Mouse (Mus musculus): ENCODE data around the gene Ugt1a7c. TPM values are rescaled to one million over a fixed set of nuclear protein-coding genes. Genes with fewer than 3 reads are reported as not detected.

The Ugt1a7c gene
- polyA plus RNA-seq, 1 experiment from 2014 or later = 0.70 TPM

DNA sequence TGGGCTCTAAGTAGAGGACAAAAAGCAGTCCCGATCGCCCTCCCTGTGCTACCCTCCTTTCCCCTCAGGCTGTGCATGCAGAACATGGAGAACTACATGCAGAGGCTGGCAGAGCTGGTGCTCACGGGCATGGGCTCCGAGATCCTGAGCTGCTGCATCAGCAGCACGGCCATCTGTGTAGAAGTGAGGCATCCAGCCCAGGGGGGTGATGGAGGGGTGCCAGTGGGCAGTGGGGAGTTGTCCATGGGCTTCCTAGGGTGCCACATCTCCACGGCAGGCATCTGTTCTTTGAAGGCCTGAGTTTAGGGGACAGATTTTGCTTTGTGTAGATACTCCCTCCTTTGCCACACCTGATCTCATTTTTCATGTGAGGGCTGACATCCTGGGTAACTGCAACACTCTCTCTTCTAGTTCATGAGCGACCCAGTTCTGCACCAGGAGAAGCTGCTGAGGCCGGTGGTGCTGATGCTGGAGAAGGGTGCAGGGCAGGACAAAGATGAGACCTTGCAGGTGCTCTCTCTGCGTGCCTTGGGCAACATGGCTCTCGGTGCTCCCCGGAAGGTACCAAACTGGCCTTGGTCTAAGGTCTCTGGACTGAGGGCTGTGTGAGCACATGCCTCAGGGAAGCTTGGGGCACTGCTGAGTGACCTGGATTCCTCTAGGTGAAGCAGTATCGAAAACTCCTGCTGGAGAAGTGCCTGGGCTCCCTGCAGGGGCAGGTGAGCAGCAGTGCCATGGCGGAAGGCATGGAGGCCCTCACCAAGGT lies 161.3 kb downstream of the Ugt1a7c start:
- no peaks in the 10 kb centered on the region for H3K27me3 ChIP-seq
- H3K36me3 ChIP-seq (replicated peaks) = peaks cover 21% of the 10 kb centered on the region
- no peak overlapping the region for H3K9ac ChIP-seq
- WGBS = 82% methylated on average over 13 of the region's 13 CpGs
- H3K9me3 ChIP-seq = peaks cover 82% of the 10 kb centered on the region
- ATAC-seq (ENCODE audit: low FRiP score) = no peak
- no peak overlapping the region for H3K4me3 ChIP-seq (replicated peaks)
- no peaks in the 10 kb centered on the region for H3K4me1 ChIP-seq
- no peak overlapping the region for H3K4me2 ChIP-seq
- no peak overlapping the region for H3K27ac ChIP-seq

DNA sequence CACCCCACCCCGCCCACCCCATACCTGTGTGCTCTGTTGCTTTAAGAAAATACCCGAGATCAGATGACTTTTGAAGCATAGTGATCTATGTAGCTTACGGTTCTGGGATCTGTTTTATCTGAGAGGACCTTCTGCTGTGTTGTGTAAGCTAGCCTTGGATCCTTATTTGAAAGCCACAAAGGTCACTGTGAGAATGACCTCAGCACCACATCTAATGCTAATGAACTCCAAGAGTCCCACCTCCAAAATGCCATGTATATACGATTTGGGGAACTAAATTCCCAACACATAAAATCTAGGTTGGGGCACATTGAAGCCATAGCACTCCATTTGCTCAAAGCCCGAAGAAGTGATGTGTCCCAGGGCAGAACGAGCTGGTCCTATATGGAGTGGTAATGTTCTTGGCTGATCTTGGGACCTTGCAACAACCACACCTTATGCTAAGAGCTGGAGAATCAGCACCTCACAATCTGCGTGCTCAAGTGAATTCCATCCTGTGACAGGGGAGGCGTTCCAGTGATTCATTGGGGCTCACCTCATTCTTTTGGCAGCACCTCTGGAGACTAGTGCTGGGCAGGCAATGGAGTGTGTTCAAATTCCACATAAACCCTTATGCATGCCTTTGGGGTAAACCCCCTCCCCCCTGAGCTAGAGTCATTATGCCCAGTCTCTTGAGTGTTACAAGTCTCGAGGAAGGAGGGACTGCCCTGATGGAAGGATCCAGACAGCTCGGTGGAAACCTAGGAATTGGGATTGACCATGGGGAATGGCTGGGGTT lies 162.2 kb downstream of the Ugt1a7c start:
- no peak overlapping the region for H3K4me2 ChIP-seq
- no peaks in the 10 kb centered on the region for H3K27me3 ChIP-seq
- H3K4me3 ChIP-seq (replicated peaks) = no peak overlapping the region
- H3K9ac ChIP-seq = no peak overlapping the region
- H3K27ac ChIP-seq = no peak overlapping the region
- peaks cover 81% of the 10 kb centered on the region for H3K9me3 ChIP-seq
- no peak for ATAC-seq (ENCODE audit: low FRiP score)
- H3K36me3 ChIP-seq (replicated peaks) = peaks cover 30% of the 10 kb centered on the region
- WGBS = 79% methylated on average over 10 of the region's 10 CpGs
- H3K4me1 ChIP-seq = no peaks in the 10 kb centered on the region

DNA sequence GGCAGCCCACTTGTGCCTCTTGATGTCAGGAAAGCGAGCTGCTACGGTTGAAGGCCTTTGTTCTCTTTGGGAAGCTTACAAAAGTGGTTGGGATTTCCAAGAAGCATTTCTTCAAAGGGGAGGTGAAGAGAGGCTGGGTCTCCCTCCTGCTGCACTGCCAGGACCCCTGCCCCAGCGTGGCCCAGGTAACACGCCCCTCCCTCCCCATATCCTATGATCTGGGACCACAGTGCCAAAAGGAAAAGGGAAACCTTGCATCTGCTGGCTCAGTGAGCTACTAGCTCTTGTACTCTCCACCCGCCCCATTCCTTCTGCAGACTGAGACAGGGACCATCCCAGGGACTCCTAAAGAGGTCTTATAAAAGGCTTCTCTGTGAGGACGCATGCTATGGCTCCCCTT lies 162.8 kb downstream of the Ugt1a7c start:
- H3K4me1 ChIP-seq = no peaks in the 10 kb centered on the region
- peaks cover 75% of the 10 kb centered on the region for H3K9me3 ChIP-seq
- peaks cover 36% of the 10 kb centered on the region for H3K36me3 ChIP-seq (replicated peaks)
- ATAC-seq (ENCODE audit: low FRiP score) = no peak
- H3K27ac ChIP-seq = no peak overlapping the region
- no peak overlapping the region for H3K4me3 ChIP-seq (replicated peaks)
- no peak overlapping the region for H3K4me2 ChIP-seq
- no peak overlapping the region for H3K9ac ChIP-seq
- H3K27me3 ChIP-seq = no peaks in the 10 kb centered on the region
- WGBS = 79% methylated on average over 6 of the region's 6 CpGs

DNA sequence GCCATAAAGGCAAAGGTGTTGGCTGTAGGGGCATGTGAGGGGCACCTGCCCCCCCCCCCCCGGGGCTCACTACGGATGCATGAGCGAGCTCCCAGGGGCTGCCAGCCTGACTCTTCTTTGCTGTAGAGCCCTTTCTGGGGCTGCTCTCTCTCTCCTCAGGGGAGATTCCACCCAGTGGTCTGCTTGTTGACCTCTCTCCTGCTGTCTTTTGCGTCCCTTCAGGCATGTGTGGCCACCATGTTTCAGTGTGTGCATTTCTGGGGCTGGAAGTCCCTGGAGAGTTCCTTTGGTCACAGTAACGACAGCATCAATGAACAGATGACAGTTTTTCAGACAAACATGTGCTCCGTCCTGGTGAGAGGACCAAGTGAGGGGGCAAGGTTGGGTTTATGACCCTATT lies 163.5 kb downstream of the Ugt1a7c start:
- H3K27me3 ChIP-seq = no peaks in the 10 kb centered on the region
- no peak for ATAC-seq (ENCODE audit: low FRiP score)
- WGBS = 69% methylated on average over 6 of the region's 6 CpGs

DNA sequence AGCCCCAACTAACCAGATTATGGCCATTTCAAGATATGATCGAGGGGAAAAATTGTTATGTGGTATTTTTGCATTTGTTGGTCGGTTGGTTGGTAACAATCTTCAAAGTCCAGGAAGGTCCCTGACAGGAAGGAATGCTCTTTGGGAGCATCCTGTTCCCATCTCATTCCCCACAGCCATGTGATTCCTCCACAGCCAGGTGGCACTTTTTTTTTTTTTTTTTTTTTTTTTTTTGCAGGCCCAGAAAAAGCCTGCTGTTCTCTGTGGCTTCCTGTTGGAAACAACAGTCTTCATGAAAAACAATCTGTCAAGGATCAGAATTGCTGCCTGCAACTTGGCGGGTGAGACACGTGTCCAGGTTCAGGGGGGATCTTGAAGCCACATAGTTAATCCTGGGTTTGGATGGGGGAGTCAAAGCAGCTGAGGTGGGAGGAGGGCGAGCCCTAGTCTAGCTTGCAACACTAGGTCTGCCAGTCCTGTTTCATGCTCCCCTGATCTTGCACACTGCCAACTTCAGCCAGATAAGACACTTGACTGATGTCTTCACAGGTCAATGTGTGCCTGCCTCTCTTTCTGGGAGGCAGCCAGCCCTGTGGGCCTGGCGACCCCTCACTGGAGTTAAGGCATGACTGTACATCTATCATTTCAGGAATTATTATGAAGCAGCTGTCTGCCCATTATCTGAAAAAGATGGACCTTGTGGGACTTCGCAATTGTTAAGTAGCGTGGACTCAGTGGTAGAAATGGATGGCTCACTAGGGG lies 164.2 kb downstream of the Ugt1a7c start:
- no peak overlapping the region for H3K4me3 ChIP-seq (replicated peaks)
- H3K9ac ChIP-seq = no peak overlapping the region
- H3K27ac ChIP-seq = no peak overlapping the region
- ATAC-seq (ENCODE audit: low FRiP score) = peak; percentile 6; the same call in 1 of the 2 replicates
- H3K9me3 ChIP-seq = peaks cover 62% of the 10 kb centered on the region
- H3K4me1 ChIP-seq = no peaks in the 10 kb centered on the region
- no peaks in the 10 kb centered on the region for H3K27me3 ChIP-seq
- peaks cover 50% of the 10 kb centered on the region for H3K36me3 ChIP-seq (replicated peaks)
- no peak overlapping the region for H3K4me2 ChIP-seq
- WGBS = 81% methylated on average over 8 of the region's 8 CpGs

More for the DNA sequence above, 163.5 kb downstream of the Ugt1a7c start:
- Histone ChIP-seq H3K9ac (no peak overlapping the region), H3K36me3 (replicated peaks) (peaks cover 43% of the 10 kb centered on the region), H3K9me3 (peaks cover 68% of the 10 kb centered on the region), H3K4me3 (replicated peaks) (no peak overlapping the region), H3K4me1 (no peaks in the 10 kb centered on the region), H3K27ac (no peak overlapping the region), H3K4me2 (no peak overlapping the region)

DNA sequence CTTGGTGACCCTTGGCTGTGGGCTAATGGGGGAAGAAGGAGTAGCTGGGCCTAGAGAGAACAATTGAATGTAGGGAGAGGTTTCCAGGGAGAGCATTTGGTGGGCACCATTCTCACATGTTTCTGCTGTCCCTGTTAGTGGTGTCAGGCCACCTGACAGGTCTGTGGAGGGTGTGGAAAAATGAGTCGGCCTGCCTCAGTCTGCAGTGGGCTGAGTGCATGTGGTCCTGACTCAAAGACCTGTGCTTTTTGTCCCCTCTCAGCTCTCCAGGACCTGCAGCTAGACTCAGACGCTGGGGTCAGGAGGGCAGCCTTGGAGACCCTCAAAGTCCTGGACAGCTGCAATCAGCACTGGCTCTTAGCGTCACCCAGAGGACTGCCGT lies 164.8 kb downstream of the Ugt1a7c start:
- Histone ChIP-seq H3K36me3 (replicated peaks) (peaks cover 55% of the 10 kb centered on the region), H3K4me1 (no peaks in the 10 kb centered on the region), H3K9ac (no peak overlapping the region), H3K9me3 (peaks cover 56% of the 10 kb centered on the region), H3K4me3 (replicated peaks) (no peak overlapping the region), H3K27ac (no peak overlapping the region), H3K27me3 (no peaks in the 10 kb centered on the region), H3K4me2 (no peak overlapping the region)
- 79% methylated on average over 4 of the region's 4 CpGs for WGBS
- peak; percentile 15 for ATAC-seq (ENCODE audit: low FRiP score)

DNA sequence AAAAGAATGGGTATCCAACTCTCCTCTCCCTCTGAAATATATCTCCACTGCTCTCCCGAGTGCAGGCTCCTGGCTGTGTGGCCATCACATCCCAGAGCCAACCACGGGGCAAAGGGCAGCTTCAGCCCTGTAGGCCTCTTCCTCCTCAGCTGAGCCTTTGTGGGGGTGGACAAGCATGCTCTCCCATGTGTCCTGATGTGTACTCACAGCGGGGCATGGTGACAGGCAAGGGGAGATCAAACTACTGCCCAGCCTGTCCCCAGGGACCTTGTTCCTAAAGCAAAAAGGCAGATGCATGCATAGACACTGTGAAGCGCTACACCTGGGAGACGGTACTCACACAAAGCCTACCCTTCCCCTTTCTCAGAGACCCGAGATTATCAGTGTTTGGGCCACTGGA lies 165.3 kb downstream of the Ugt1a7c start:
- H3K27me3 ChIP-seq = no peaks in the 10 kb centered on the region
- WGBS = 84% methylated on average over 6 of the region's 6 CpGs
- H3K4me2 ChIP-seq = no peak overlapping the region
- peak; percentile 5; the same call in 1 of the 2 replicates for ATAC-seq (ENCODE audit: low FRiP score)
- no peak overlapping the region for H3K4me3 ChIP-seq (replicated peaks)
- no peaks in the 10 kb centered on the region for H3K4me1 ChIP-seq
- H3K9me3 ChIP-seq = peaks cover 55% of the 10 kb centered on the region
- H3K36me3 ChIP-seq (replicated peaks) = peaks cover 60% of the 10 kb centered on the region
- H3K9ac ChIP-seq = no peak overlapping the region
- H3K27ac ChIP-seq = no peak overlapping the region

DNA sequence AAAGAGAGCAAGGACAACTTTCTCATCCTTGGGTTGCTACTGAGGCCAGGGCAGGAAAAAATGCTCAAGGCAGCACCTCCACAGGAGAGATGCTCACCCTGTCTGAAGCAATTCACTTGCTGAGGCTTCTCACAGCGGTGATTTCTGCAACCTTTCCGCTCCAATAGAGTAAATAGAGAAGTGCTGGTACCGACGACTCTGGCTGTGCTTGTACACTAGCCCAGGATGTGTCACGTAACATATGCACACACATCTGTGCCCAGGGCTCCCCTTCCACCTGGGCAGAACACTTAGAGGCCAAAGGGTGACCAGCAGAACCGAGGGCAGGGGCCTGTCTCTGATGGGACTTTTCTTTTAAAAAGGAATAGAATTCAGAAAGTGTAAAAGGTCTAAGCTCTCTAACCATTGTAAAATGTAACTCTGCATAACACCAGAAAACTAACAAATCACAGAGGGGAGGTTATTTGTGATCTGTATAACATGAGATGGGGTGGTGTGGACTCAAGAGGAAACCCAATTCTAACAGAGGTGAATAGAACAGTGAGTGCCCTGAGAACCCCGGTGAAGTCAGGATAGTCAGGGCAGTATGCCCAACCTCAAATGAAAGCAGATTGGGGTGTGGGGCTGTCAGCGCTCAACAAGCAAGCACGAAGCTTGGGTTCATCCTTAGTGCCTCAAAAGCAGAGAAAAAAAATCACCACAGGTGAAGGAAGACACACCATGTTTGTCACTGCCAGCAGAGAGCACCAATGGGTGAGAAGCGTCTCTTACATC lies 165.9 kb downstream of the Ugt1a7c start:
- Histone ChIP-seq H3K27me3 (no peaks in the 10 kb centered on the region), H3K36me3 (replicated peaks) (peaks cover 67% of the 10 kb centered on the region), H3K4me3 (replicated peaks) (no peak overlapping the region), H3K4me2 (no peak overlapping the region), H3K9ac (no peak overlapping the region), H3K27ac (no peak overlapping the region), H3K4me1 (no peaks in the 10 kb centered on the region), H3K9me3 (peaks cover 49% of the 10 kb centered on the region)
- ATAC-seq (ENCODE audit: low FRiP score) = no peak
- WGBS = 84% methylated on average over 10 of the region's 10 CpGs

DNA sequence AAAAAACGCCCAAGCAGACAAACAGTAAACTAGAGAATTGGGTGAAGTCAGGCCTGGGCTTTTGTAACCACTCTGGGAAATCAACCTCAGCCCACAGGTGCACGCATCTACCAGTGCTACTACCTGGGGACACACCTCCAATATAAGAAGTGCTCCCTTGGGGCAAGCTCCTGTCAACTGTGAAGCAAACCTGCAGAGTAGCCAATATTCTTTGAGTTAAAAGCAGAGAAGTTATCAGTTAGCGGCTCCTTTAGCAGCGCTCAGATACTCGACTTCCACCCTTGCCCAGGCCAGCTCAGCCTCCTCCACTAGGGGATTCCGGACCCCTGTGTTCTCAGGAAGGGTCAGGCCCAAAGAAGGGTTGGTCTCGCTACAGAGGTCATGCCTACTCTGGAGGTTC lies 166.8 kb downstream of the Ugt1a7c start:
- ATAC-seq (ENCODE audit: low FRiP score) = no peak
- H3K27ac ChIP-seq = no peak overlapping the region
- no peak overlapping the region for H3K4me2 ChIP-seq
- 89% methylated on average over 7 of the region's 7 CpGs for WGBS
- no peak overlapping the region for H3K4me3 ChIP-seq (replicated peaks)
- H3K4me1 ChIP-seq = no peaks in the 10 kb centered on the region
- no peak overlapping the region for H3K9ac ChIP-seq
- H3K9me3 ChIP-seq = peaks cover 40% of the 10 kb centered on the region
- peaks cover 76% of the 10 kb centered on the region for H3K36me3 ChIP-seq (replicated peaks)
- no peaks in the 10 kb centered on the region for H3K27me3 ChIP-seq

DNA sequence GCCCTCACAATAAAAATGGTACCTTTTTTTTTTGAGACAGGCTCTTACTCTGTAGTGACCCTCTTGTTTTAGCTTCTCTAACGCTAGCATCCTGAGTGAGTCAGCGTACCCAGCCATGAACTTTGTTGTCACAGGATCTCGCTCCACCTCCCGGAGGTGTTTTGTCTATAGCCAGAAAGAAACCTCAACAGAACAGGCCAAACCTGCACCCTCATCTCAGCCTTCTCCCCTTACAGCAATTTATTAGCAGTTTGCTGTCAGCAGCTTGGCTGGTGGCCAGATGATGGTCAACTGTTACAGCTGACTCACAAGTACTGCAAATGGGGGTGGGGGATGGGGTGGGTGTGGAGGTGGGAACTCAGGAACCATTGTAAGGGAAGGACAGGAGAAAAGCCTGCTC lies 167.4 kb downstream of the Ugt1a7c start:
- Histone ChIP-seq H3K36me3 (replicated peaks) (peaks cover 82% of the 10 kb centered on the region), H3K4me2 (no peak overlapping the region), H3K9ac (no peak overlapping the region), H3K4me3 (replicated peaks) (no peak overlapping the region), H3K27me3 (no peaks in the 10 kb centered on the region), H3K9me3 (peaks cover 34% of the 10 kb centered on the region), H3K27ac (no peak overlapping the region), H3K4me1 (no peaks in the 10 kb centered on the region)
- no peak for ATAC-seq (ENCODE audit: low FRiP score)
- WGBS = 86% methylated on average over 4 of the region's 4 CpGs

DNA sequence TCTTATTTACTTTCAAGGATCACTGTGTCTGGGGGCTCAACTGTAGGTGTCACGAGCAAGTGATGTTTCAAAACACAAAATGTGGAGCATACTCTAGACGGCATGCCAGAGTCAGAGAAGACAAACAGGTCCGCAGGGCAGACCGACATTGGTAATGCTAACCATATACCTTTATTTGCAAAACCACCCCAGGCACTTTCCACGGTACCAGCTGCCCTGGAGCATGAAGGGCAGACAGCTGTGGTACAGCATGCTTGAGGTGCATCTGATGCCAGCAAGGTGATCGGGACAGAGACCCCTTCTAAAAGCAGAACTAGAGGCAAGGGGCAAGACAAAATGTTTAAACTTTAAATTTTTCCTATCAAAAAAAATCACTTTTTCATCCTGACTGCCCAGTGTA lies 168.1 kb downstream of the Ugt1a7c start:
- ATAC-seq (ENCODE audit: low FRiP score) = no peak

DNA sequence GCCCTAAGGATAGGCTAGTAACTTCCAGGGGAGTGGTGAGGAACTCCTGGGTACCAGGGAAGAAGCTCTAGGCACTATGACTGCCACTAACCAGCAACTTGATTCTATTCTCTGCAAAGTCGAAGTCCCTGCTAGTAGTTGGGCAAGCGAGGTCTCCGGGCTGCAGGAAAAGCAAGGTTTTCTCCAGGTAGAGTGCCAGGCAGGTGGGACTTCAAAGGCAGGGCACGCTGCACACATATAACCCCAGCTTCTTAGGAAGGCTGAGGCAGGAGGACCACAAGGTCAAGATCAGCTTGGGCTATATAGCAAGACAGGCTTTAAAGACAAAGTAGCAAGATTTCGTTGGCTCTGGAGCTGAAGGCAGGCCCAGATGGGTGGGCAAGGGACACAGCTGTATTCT lies 168.9 kb downstream of the Ugt1a7c start:
- H3K4me1 ChIP-seq = no peaks in the 10 kb centered on the region
- 91% methylated on average over 5 of the region's 5 CpGs for WGBS
- ATAC-seq (ENCODE audit: low FRiP score) = no peak
- peaks cover 22% of the 10 kb centered on the region; the same call in 1 of the 2 replicates for H3K9me3 ChIP-seq
- H3K4me3 ChIP-seq (replicated peaks) = no peak overlapping the region
- H3K4me2 ChIP-seq = no peak overlapping the region
- no peaks in the 10 kb centered on the region for H3K27me3 ChIP-seq
- H3K36me3 ChIP-seq (replicated peaks) = peaks cover 97% of the 10 kb centered on the region
- no peak overlapping the region for H3K27ac ChIP-seq
- H3K9ac ChIP-seq = no peak overlapping the region

More for the DNA sequence above, 168.1 kb downstream of the Ugt1a7c start:
- H3K4me3 ChIP-seq (replicated peaks) = no peak overlapping the region
- WGBS = 78% methylated on average over 6 of the region's 6 CpGs
- peaks cover 27% of the 10 kb centered on the region for H3K9me3 ChIP-seq
- H3K4me2 ChIP-seq = no peak overlapping the region
- no peaks in the 10 kb centered on the region for H3K4me1 ChIP-seq
- no peaks in the 10 kb centered on the region for H3K27me3 ChIP-seq
- no peak overlapping the region for H3K9ac ChIP-seq
- H3K36me3 ChIP-seq (replicated peaks) = peaks cover 89% of the 10 kb centered on the region
- no peak overlapping the region for H3K27ac ChIP-seq

Measured in forebrain, embryonic 12.5 days (tissue).